Mouse (Mus musculus) right cerebral cortex, adult 18-20 months (tissue): ENCODE measurements around the gene Mt1.
"Not testable (repeated sequence)": the region's sequence is repeated elsewhere in the genome, so short reads cannot be mapped to it uniquely, and the experiment has no call there.

Experiments used
- DNase-seq: peaks from one replicate; pipeline ENCODE4 v3.0.0; 2022; ENCODE audit warnings: mixed read lengths

Mt1 gene

DNA sequence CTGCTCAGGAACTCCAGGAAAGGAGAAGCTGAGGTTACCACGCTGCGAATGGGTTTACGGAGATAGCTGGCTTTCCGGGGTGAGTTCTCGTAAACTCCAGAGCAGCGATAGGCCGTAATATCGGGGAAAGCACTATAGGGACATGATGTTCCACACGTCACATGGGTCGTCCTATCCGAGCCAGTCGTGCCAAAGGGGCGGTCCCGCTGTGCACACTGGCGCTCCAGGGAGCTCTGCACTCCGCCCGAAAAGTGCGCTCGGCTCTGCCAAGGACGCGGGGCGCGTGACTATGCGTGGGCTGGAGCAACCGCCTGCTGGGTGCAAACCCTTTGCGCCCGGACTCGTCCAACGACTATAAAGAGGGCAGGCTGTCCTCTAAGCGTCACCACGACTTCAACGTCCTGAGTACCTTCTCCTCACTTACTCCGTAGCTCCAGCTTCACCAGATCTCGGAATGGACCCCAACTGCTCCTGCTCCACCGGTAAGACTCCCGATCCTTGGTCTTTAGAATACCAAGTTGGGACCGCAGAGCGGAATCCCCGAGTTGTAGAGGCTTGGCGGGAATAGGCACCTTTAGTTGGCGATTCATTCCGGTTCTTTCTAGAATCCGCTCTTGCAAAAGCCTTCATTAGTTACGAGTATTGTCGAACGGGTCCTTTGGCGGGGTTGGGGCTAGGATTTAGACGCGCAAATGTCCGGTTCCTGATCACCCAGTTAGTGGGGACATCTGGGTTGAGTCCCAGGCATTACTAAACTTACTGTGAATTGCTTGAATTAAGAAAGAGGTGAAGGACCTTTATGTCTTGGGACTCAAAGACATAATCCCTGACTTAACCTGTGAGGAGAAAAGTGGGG is at the start of gene Mt1:
Gene Mt1, plus strand, starts transcription at position 226 of the 856 bp plus-strand sequence.
- DNase-seq = peak; percentile 94

DNA sequence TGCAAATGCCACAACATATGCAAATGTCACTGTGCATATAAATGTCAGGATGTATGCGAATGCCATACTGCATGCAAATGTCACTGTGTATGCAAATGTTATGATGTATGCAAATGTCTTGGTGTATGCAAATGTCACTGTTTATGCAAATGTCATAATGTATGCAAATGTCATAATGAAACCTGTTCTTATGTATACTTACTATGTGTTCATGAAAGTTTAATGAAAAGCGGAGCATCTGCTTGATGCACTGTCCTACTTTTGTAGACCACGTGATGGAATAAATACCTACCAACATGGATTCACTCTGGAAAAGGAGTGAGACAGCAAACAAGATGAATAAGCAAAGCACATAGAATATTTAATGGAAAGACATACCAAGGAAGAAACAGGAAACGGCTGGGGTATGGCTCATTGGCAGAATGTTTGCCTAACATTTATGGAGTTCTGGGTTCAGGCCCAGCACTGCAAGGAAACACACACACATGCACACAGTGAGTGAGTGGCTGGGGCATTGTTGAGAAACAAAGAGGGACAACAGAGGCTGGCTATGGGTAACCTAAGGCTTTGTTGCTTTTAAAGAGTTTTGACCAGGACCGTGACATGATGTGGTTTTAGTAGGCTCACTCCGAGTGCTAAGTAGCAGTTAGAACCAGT is 49.6 kb upstream of the Mt1 start:
- no peak for DNase-seq

DNA sequence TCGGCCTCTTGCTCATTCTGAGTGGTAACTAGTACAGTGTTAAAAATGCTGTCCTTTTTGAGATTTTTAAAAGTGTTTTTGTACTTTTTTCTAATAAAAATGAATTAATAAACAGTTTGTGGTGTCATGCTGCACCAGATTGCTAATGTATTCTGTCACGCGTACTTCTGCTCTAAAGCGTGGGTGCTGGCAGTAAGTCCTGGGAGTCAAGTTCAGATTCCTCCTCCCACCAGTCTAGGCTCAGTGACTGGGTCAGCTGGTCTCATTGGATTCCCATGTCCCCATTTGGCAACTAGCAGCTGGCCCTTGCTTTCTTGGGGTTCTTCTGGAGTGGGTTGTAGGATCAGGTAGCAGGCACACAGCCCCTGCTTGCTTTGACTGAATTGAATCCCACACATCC is 48.8 kb upstream of the Mt1 start:
- no peak for DNase-seq

DNA sequence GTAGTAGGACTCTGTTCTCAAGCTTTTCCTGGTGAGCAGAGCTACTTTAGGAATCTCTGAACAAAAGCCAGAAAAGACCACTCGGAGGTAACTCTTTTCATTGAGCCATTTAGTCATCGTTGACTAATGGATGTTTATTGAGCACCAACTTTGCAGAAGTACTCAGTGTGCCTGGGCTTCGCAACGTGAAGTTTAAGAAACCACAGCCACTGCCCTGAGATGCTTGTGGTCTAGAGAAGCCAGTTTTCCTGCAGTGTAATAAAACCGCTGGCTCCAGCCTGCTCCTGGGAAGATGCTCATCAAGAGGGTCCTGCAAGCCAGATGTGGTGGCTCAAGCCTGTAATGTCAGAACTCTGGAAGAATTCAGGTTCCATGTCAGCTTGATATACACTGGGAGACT is 46.8 kb upstream of the Mt1 start:
- no peak for DNase-seq

DNA sequence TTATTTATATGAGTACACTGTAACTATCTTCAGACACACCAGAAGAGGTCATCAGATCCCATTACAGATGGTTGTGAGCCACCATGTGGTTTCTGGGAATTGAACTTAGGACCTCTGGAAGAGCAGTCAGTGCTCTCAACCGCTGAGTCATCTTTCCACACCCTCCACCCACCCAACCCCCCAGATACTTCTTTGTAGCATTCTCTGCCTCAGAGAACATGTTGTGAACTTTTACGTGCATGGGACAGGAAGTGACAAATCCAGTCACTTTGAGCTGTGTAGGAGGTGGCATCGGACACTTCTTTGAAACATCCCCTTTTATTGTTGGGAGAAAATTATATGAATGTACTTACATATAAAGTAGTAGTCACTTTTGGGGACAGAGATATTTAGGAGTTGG is 44.3 kb upstream of the Mt1 start:
- not testable (repeated sequence) for DNase-seq

DNA sequence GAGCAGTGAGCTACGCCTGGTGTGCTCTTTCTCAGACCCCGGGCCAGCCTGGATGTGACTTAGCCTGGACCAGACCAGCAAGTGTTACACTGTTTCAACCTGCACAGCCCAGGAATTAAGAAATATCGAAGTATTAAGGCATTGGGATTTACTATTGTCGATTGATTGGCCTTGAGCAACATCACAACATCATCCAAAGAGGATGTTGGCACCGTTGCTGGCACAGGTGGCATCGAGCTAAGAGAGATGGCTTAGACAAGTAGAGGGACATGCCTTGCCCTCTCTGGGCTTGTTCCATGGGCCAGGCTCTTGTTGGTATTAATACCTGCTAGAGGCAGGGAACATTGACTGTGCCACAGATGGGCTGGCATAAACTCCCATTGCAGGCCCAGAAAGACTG is 43.3 kb upstream of the Mt1 start:
- no peak for DNase-seq

DNA sequence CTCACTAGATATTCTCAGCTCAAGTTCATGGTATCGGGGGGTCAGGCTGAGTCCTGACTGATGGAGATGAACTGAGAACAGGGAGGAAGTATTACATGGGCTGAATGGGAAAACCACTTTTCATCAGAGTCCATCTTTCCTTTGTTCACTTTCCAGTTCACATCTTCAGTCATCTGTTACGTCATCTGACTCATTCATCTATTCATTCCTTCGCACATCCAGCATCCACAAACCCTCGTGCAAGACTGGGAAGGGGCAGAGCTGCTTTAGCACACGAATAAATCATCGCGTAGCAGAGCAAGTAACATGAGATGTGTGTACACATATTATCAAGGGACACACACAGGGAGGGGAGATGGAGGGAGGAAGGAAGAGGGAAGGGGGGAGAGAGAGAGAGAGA is 42.7 kb upstream of the Mt1 start:
- DNase-seq = no peak

DNA sequence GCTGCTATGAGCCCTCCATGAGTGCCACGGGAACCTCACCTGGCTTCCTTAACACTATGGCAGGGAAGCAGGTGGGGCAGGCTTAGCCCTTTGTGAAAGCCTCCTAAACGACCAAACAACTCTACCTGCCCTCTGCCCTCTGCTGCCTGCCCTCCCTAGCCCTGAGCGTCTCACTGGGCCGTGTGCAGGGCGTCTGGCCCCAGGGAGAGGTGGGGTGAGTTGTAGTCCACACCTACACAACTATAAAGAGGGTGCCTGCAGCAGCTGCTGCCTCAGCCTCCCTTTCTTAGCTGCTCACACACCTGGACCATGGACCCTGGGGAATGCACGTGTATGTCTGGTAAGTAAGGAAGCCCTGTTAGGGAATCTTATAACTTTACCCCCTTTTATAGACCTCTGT is 41.9 kb upstream of the Mt1 start, which contains the start of gene Mt4:
Gene Mt4, plus strand, starts transcription at position 265 of the 400 bp plus-strand sequence.
- DNase-seq = no peak

DNA sequence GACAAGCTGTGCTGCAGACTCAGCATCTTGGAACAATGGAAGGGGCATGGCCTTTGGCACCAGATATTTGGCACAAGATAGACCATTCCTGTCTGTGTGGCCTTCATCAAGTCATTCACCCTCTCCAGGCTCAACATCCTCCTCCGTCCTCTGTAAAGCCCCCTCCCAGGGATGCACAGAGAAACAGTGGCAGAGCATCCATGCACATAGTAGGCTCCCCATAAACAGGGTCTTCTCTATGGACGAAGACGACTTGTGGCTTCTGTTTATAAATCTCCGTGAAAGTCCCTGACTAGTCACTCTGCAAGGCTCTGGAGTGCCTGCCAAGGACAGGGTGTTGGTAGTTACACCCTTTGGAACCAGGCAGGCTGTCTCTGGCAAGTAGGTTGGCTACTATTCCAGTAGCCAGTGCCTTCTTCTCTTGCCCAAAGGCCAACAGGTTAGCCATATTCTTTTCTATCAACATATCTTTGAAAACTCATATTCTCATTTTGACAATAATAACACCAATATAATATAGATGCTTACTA is 38.6 kb upstream of the Mt1 start:
- no peak for DNase-seq

DNA sequence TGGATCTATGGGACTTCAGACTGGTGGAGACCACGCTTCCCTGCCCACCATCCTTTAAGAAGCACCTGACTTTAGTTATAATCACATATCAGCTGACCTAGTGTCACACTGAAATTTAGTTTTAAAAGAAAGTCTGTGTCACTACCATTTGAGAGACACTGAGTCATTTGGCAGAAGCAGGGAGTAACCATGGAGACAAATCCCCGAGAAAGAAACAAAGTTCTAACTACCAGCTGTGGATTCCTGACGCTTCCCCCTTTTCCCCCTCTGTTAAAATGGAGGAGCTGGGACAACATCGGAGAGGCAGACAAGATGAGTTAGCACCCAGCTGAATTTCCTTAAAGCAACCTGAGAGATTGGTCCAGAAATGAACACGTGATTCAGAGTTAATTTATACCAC is 30.6 kb upstream of the Mt1 start:
- peak; percentile 48 for DNase-seq

DNA sequence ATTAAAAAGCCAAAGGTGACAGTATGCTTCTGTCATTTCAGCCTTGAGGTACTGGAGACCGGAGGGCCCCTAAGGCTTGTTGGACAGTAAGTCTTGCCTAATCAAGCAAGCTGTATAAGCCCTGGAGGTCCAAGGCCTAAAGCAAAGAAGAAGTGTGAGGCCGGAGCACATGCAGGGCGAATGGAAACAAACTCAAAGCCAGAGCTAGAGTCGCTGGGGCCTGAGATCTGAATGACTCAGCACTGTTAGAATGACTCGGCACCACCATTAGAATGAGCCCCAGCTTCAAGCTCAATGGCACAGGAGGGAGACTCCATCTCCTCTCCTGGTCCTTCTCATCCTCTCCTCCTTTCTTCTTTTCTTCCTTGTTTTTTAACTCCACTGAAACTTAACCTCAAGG is 28.0 kb upstream of the Mt1 start:
- DNase-seq = no peak

DNA sequence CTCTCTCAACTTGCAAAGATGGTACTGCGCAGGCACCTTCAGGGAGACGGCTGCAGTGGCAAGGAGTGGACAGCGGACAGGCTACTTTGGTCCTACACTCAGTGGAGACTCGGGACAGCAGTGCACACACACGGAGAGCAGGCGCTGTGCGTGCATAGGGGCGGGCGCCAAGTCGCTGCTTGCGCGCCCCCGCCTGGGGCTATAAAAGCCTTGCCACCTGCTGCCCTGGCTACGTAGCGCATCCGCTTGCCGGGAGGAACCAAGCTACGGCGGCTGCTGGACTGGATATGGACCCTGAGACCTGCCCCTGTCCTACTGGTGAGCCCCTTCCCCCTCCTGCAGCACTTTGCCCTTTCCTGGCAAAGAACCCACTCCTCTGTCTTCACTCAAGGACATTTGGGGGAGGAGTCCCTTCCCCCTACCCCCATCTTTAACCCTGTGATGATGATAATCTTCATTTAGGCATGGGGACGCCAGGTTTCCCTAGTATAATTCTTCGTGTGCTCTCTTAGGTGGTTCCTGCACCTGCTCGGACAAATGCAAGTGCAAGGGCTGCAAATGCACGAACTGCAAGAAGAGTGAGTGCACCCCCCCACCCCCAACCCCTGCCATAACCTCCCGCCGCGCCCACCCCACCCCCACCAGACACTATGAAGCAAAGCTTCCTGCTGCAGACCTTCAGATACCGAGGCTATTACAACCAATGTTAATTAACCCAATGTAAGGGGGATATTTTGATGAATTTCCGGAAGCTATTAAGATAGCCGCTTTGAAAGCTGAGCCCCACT is 26.2 kb upstream of the Mt1 start, which contains the start of gene Mt3:
Gene Mt3, plus strand, starts transcription at position 95 of the 788 bp plus-strand sequence.
- peak; percentile 90 for DNase-seq

DNA sequence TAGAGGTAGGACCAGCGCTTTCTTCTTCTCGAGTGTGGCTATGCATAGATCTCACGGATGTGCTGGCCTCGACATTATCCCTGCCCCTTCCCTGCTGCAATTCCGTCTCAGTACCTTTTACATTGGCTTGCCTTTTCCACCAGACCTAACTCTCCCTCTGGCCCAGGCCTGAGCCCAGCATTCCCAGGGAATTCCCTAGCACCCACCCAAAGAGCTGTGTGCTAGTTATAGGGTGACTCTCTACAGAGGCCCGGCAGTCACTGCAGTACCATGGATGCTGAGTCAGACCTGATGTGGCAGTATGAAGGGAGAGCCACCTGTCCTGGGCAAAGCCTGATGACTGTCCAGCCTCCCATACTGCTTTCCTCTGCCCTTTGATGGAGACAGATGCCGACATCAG is 25.4 kb upstream of the Mt1 start:
- DNase-seq = peak; percentile 65

DNA sequence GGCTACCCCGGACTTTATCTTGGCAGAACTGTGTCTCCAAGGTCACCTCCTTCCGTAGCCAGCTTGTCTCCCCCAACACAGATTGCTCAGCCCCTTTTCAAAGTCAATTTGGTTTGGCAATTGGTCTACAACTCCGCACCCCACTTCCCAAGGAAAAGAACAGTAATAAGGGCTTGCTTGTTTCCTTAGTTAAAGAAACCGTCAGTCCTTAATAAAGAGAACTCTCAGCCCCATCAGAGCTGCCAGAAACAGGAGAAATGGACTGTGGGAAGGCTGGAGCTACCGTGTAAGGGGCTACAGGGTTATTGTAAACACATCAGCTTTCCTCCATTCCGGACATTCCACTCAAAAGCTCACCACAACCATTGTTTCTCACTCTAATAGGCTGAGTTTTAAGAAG is 24.3 kb upstream of the Mt1 start:
- peak; percentile 37 for DNase-seq

DNA sequence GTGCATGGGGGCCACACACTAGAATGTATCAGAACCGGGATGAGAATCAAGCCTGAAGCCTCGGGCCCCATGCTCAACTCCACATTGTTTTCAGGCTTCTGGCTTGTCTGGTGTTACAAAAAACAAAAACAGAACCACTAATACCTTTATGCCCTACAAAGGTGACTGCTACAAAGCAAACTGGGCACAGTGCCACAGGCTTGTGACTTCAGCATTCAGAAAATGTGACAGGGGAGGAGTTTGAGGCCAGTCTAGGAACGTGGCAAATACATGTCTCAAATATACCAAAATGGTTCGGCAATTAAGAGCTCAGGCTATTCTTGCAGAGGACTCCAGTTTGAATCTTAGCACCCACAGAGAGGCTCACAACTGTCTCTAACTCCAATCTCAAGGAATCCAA is 22.8 kb upstream of the Mt1 start:
- DNase-seq = no peak

DNA sequence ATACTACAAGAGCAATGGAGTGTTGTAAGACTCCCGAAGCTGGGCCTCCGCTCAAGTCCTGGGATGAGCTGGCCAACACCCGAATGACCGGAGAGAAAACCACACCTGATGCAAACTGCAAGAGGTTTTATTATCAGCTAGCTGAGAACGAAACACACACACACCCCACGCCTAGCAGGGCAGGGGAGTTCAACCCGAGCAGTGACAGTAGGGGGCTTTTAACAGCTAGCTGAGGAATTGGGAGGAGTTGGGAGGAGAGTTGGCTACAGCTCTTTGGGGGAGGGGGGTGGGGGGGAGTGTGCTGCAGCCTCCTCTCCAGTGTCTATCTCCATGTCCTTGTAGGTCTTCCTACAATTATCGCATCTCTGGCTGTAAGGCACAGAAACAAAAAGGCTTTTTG is 13.1 kb upstream of the Mt1 start:
- DNase-seq = not testable (repeated sequence)

DNA sequence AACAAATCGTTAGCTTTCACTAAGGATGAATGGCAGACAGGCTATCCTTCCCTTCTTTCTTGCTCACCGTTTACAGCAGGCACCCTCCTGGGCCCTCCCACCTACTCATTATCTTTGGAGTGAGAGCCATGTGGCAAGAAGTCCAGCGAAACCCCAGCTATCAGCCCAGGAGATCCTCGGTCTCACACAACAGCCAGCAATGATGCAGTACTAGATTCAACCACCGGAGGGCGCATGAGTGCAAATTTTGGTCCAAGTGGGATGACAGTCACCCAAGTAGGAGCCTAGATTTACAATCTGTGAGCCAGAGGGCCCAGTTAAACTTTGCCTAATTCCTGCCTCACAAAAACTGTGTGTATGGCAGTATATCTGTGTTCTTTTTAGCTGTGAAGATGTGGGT is 11.6 kb upstream of the Mt1 start:
- peak; percentile 90 for DNase-seq

DNA sequence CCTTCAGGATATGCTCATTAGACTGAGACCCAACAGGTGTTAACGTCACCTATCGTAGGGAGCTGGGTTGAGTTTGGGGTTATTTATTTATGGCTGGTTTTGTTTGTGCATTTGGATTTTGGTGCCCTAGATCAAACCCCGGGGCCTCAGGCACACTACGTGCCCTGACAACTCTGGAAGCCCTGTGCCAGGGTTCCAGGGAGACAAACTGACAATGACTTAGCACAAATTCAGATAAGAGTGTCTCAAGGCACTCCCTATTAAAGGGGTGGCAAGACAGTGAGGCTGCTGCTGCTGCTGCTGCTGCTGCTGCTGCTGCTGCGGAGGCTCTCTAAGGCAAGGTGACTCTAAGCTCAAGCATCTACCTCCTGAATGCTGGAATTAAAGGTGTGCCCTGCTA is 9.3 kb upstream of the Mt1 start:
- DNase-seq = no peak

DNA sequence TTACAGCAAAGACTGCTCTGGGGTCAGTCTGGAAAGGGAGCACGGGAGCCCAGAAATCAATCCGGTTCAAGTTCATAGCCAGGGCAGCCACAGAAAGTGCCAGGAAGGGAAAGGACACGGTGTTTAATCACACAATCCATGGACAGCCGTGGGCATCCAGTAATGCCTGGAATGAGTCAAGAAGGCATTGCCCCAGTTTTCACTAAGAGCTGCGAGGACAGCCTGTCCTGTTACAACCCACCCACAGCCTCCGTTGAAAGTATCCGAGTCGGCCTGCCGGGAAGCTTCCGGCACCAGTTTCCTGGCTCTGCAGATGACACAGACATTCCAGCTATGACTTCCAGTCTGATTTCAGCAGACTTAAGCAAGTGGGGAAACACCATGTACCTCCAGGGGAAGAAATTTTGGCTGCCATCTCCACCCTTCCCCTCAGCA is 7.5 kb upstream of the Mt1 start:
- peak; percentile 82 for DNase-seq

DNA sequence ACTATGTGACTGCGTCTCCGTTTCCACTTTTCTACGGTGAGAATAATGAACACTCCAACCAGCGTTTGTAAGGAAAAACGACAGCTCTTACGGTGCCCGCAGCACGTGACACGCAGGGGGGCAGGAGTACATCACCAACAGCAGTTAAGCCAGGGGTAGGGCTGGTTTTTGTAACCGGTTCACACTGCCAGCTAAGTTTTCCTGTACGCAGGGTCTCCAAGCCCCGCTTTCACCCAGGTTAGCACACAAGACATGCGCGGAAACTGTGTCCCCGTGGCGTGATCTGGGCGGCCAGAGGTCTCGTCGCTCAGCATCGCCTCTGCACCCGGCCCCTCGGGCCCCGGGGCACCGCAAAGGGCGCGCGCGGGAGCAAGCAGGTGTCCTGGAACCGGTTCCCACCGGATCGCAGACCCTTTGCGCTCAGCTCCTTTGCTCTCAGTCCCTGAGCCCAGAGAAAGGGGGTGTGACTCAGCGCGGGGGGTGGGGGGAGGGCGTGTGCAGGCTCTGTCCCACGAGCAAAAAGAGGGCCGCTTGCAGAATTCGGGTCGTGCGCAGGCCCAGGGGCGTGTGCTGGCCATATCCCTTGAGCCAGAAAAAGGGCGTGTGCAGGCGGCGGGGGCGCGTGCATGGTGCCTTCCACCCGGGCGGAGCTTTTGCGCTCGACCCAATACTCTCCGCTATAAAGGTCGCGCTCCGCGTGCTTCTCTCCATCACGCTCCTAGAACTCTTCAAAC is 6.6 kb upstream of the Mt1 start, which contains the start of gene Mt2:
Gene Mt2, plus strand, starts transcription at position 590 of the 734 bp plus-strand sequence.
- peak; percentile 73 for DNase-seq

DNA sequence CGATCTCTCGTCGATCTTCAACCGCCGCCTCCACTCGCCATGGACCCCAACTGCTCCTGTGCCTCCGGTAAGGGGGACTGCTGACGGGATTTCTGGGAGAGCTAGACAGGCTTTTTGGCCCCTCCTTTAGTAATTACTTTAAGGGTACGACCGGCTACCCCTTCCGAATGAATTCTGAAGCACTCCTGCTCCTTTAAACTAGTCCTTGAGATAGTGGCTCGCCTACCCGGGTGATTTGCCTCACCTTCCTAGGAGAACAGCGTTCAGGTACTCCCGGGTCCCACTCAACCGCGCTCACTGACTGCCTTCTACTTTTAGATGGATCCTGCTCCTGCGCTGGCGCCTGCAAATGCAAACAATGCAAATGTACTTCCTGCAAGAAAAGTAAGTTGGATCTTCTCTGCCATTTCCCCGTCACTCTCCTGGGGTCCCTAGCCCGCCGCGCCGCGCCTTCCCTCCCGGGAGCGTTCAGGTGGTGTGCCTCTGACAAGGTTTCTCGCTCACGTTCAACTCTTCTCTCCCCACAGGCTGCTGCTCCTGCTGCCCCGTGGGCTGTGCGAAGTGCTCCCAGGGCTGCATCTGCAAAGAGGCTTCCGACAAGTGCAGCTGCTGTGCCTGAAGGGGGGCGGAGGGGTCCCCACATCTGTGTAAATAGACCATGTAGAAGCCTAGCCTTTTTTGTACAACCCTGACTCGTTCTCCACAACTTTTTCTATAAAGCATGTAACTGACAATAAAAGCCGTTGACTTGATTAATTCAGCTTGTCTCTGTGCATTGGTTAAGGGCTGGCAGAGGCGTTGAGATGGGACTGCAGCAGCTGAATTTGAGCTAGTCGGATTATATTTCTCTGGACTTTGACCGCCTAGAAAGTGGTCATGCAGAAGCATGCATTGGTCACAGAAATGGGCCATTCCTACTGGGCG is 5.8 kb upstream of the Mt1 start:
- peak; percentile 27 for DNase-seq
